Mouse (Mus musculus) gastrocnemius, postnatal 4 days (tissue): ENCODE measurements around the gene Ints14. TPM values are rescaled to one million over a fixed set of nuclear protein-coding genes. Genes with fewer than 3 reads are reported as not detected.
"Not testable (repeated sequence)": the region's sequence is repeated elsewhere in the genome, so short reads cannot be mapped to it uniquely, and the experiment has no call there.

Experiments
- DNase-seq, 2 experiments: peaks; one replicate each; pipeline ENCODE4 v3.0.0; 2021 to 2022; ENCODE audit warnings: low spot score in 2 of 2, mixed read lengths in 2 of 2
- microRNA-seq: library from miRNA; unstranded; fragments of <30 nt; microRNA quantifications from one replicate; pipeline ENCODE4 v1.2.0, GENCODE M21; 2021
- total RNA-seq, 2 experiments: library from RNA; stranded (reverse); gene quantifications; 2 replicates each; pipeline ENCODE4 v1.2.3; 2021

Ints14 gene
- total RNA-seq, 2 experiments from 2014 or later = 23.9 to 26.5 TPM

GRCm38 (mm10) chr9:65017896-65018295, 57.2 kb downstream of the Ints14 start:
- no peak for DNase-seq

DNA sequence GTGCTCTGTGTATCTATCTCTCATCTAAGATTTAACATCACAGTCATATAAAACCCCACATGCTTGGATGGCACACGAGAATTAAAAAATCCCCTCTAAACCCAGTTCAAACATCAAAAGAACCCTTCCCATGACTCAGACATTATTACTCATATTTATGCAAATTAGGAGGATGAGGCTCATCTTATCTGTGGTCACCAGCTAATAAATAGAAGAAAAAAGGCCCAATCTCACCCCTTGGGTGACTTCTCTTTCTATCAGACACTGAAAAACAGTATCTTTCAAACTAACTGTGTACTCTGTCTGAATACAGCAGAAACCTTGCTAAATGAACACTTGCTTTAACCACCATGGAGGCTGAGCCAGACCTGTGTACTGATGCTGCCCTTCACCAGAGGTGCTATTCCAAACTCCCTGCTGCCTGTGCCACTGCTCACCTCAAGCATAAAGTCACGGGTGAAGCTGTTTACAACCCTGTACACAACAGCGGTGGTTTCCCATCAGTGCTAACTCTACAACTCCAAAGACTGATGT, 58.0 kb downstream of the Ints14 start:
- DNase-seq = no peak

DNA sequence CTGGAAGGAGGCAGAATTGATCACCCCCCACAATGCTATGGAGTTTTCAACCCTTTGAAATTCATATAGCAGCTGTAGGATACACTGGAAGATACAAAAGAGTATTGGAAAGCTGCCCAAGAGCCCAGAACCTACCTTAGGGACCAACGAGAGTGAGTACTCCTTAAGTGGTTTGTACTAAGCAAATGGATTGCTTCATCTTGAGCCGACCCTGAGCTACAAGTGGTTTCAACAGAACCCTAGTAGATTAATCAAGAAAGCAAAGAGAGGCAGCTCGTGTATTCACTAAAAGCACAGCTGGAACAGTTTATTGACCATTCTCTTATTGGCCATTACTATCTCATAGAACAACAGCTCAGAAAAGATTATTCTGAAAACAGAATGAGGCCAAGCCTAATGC, 58.4 kb downstream of the Ints14 start:
- DNase-seq = no peak

DNA sequence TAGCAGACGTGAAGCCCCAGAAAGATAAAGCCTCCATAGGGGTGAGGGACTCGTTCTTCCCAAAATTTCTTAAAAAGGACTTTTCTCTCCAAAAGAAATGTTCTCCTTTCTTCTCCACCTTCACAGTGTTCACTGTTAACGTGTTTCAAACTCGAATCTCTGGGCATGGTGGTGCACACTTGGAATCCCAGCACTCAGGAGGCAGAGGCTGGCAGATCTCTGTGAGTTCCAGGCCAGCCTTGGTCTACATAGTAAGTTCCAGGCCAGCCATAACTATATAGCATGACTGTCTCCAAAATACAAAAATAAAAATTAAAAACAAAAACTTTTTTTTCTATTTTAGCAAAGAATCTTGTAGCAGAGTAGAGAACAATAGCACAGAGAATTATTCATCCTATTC, 59.4 kb downstream of the Ints14 start:
- no peak for DNase-seq

GRCm38 (mm10) chr9:65020991-65021886, 60.5 kb downstream of the Ints14 start, which contains the start of gene Hacd3:
Gene Hacd3 (minus strand): TSS chr9:65021693.
- peak; percentile 77 to 89 for DNase-seq

DNA sequence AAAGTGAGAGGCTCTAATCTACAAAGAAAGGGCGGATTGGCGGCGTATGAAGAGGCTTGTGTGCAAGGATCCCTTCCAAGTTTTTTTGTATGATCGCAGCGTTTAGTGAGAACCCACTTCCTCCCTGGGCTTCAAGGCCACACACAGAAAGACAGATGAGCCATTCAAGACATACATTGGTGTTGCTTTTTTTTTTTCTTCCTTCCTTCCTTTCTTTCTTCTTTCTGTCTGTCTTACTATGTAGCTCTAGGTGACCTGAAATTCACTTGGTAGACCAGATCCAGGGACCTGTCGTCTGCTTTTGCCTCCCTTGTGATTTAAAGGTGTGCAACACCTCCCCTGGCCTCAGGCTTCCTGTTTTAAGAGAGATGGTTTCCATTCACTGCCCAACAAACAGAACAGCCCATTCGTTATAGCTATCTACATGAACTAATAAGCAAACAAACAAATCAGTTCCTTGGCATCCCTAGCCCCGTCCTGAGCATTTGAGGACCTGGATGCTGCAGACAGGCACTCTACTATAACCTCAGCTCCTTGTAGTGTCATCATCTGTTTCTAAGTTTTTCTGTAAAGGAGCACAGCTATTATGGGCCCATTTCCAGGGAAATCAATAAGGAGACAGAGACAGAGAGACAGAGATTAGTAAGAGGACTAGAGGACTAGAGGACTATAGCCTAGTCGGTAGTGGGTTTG, 61.3 kb downstream of the Ints14 start:
- DNase-seq = no peak

DNA sequence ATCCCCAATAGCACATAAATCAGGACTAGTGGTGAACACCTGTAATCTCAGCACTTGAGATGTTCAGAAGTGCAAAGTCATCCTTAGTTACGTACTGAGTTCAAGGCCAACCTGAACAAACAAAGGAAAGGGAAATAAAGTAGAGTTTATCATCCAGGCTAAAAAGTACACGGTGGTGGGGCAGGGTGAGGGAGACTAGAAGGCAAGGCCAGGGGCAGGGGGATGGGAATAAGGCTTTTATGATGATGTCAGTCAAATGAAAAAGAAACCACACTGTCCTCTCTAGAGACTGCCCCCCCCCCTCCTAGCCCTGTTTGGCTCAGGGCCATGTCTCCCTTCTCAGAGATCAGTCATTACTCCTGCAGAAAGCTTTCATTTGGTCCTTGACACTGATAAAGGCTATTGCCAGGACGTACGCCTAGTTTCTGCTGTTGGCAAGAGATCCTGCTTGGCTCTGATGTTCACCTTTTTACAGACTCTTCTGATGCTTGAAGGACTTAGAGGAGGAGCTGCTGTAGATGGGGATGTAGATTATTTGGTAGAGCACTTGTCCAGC, 62.0 kb downstream of the Ints14 start:
- no peak for DNase-seq

- DNase-seq = no peak
Observed at GRCm38 (mm10) chr9:65023447-65023846, 62.7 kb downstream of the Ints14 start.

DNA sequence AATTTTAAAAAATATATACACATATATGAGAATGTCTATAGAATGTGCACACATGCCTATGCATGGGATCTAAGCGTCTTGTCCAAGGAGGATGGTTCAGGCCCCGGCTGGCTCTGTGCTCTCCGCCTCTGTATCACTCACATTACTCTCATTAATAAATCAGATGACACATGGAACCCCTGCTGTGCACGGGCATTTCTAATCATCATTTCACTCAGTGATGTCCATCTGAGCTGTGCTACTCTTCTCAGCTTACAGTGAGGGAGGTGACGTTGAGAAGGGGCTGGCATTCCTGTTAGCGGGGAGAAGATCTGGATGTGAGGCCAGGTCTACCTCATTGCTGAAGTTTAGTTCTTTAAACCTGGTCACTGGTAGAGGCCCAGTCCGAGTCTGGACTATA, 66.5 kb downstream of the Ints14 start:
- no peak for DNase-seq

DNA sequence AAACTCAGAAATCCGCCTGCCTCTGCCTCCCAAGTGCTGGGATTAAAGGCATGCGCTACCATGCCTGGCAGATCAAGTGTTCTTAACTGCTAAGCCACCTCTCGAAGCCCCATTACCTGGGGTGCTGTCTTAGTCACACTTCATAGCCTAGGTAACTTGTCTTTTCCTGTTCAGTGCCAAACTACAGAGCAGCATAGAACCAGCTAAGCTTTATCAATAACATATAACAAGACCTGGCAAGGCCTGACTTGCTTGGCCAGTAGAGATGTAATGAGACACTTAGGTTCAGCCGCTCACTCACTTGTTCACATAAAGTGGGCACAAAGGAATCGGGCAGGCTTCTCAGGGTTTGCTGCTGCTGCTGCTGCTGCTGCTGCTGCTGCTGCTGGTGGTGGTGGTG, 67.6 kb downstream of the Ints14 start:
- no peak for DNase-seq

DNA sequence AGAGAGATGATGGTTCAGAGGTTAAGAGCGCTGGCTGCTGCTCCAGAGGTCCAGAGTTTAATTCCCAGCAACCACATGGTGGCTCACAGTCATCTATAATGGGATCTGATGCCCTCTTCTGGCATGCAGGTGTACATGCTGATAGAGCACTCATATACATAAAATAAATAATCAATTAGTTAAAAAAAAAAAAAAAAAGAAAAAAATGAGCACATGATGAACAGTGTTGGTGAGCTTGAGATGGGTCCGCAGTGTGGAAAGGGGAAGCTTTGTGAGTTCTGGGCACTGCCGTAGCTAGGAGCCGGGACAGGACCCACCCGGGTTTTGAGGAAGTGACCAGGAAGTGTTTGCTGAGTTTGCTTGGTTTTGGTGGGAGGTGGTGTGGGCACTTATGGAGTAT, 70.7 kb downstream of the Ints14 start:
- not testable (repeated sequence) for DNase-seq

DNA sequence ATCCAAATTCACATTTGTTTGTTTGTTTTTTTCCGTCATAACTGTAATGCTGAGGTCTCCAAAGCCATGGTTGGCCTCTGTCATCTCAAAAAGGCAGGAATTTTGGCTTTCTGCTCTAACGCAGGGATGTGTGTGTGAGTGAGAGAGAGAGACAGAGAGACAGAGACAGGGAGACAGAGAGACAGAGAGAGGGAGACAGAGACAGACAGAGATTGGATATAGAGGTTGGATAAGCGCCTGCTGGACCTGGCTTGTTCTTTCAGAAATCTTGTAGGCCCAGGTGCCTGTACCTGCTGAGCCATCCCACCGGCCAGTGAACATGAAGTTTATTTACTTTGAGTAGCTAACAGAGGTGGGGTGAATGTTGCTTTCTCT, 71.2 kb downstream of the Ints14 start:
- DNase-seq = no peak

DNA sequence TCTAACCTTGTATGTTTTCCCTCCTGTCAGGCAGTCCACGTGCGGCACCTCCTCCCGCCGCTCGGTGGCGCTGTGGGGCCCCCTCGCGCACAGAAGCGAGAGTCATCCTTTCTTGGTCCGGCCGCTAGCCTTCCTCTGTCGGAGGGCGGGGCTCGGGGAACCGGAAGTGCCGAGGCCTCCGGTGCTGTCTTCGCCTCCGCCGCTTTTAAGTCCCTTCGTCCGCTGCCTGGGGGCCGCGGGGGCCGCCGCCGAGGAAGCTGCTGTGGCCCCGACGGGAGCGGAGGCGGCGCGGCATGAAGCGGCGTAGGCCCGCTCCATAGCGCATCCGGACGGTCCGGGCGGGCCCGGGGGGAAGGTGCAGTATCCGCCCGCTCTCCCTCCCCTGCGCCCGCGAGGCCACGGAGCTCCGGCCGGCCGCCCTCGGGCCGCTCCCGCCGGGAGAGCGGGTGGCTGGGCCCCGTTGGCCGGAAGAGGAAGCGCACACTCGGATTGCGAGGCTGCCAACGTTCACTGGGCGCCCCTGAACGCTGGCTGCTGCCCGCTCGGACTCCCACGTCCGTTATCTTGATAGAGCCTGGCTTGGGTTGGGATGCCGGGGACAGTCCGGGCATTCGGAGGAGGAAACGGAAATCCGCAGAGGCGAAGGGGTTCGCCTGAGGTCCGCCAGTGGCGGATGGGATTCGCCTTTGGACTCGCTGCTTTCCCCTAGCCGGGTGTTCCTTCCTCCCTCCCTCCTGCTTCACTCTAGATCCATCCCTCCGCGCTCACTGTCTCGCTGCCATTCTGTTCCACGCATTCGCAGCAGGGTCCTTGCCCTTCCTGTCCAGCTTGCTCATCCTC, 71.8 kb downstream of the Ints14 start, which contains the start of gene Dpp8:
Dpp8 (plus strand) TSS at position 146 of the 840 bp plus-strand sequence.
- peak; percentile 88 to 94 for DNase-seq

DNA sequence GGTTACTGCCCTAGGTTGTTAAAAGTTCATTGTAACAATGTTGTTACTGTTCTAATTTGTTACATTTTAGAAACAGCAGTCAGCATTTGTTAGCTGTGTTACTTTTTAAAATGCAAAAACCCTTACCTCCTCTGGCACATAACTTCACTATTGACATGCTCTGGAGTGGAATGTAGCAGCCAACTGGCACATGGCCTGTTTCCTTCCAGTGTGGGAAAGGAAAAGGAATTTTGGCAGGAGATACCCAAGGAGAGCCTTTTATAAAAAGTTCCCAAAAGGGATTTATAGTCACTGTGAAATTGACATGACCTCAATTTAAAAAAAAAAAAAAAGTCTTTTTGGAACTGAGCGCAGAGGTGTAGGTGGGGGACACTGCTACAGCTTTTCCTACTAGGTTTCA, 75.8 kb downstream of the Ints14 start:
- peak in 1 of 2 experiments; percentile 63 for DNase-seq

Small RNAs within 50 kb of the gene (microRNA-seq; reads per million reads assigned to microRNA genes)
- not detected for gene Gm25640

Other genes starting within 250 kb of the Ints14 start
- 100 to 1,000 TPM; 145 to 155 TPM for gene Rab11a, start 223.1 kb upstream of the Ints14 start, total RNA-seq
- gene Dennd4a, start 149.6 kb upstream of the Ints14 start, total RNA-seq = 10 to 100 TPM; 10.9 to 13.1 TPM
- gene Slc24a1, start 9.3 kb upstream of the Ints14 start, total RNA-seq = under 1 TPM; 0.10 to 0.13 TPM
- 10 to 100 TPM; 18.2 to 20.1 TPM for gene Hacd3, start 60.8 kb downstream of the Ints14 start, total RNA-seq
- 100 to 1,000 TPM in 1 of 2 experiments, 10 to 100 TPM in 1; 85.3 to 103 TPM for gene Dpp8, start 71.5 kb downstream of the Ints14 start, total RNA-seq
- 100 to 1,000 TPM; 152 to 153 TPM for gene Igdcc4, start 140.6 kb downstream of the Ints14 start, total RNA-seq
- gene Igdcc3, start 180.3 kb downstream of the Ints14 start, total RNA-seq = under 1 TPM; 0.88 to 0.91 TPM
- 1 to 10 TPM; 8.3 to 9.1 TPM for gene Parp16, start 234.4 kb downstream of the Ints14 start, total RNA-seq